Mouse (Mus musculus): ENCODE results near the gene Mllt3. TPM values are rescaled to one million over a fixed set of nuclear protein-coding genes. Genes with fewer than 3 reads are reported as not detected.
A peak's percentile ranks its signal among the peaks of the same experiment; 100 is the strongest.
"Not testable (repeated sequence)": the region's sequence is repeated elsewhere in the genome, so short reads cannot be mapped to it uniquely, and the experiment has no call there.

Gene Mllt3
- polyA plus RNA-seq, 1 experiment from 2014 or later: 104 TPM

- H3K9me3 ChIP-seq (ENCODE audit: control insufficient read depth, low read length): no peaks in the 10 kb centered on the region
- DNase-seq: no peak
- no peak overlapping the region for H3K9ac ChIP-seq (replicated peaks; ENCODE audit: low read length)
- no peak overlapping the region for H3K4me2 ChIP-seq (ENCODE audit: low read length)
- H3K36me3 ChIP-seq (ENCODE audit: control insufficient read depth, insufficient read depth, low read length): no peaks in the 10 kb centered on the region
- no peak overlapping the region for H3K4me3 ChIP-seq (replicated peaks; ENCODE audit: low read depth, low read length)
- H3K27ac ChIP-seq (replicated peaks; ENCODE audit: low read depth, low read length): no peak overlapping the region
- H3K27me3 ChIP-seq (ENCODE audit: control insufficient read depth, insufficient read depth, low read length): no peaks in the 10 kb centered on the region
- peaks cover 2% of the 10 kb centered on the region; the same call in 1 of the 2 replicates for H3K4me1 ChIP-seq (ENCODE audit: control insufficient read depth, insufficient read depth, low read length)
- WGBS: 93% methylated on average over 7 of the region's 7 CpGs
- ATAC-seq (ENCODE audit: low FRiP score, low TSS enrichment): no peak
Observed at GRCm38 (mm10) chr4:87965836-87966235, 67.3 kb downstream of the Mllt3 start.

GRCm38 (mm10) chr4:87964890-87965289, 68.3 kb downstream of the Mllt3 start:
- H3K36me3 ChIP-seq (ENCODE audit: control insufficient read depth, insufficient read depth, low read length); DNase-seq; H3K9ac ChIP-seq (replicated peaks; ENCODE audit: low read length); H3K27me3 ChIP-seq (ENCODE audit: control insufficient read depth, insufficient read depth, low read length); ATAC-seq (ENCODE audit: low FRiP score, low TSS enrichment); H3K9me3 ChIP-seq (ENCODE audit: control insufficient read depth, low read length); H3K4me3 ChIP-seq (replicated peaks; ENCODE audit: low read depth, low read length); H3K27ac ChIP-seq (replicated peaks; ENCODE audit: low read depth, low read length); H3K4me1 ChIP-seq (ENCODE audit: control insufficient read depth, insufficient read depth, low read length); H3K4me2 ChIP-seq (ENCODE audit: low read length): not testable (repeated sequence)
- WGBS: 92% methylated on average over 1 of the region's 2 CpGs

DNA sequence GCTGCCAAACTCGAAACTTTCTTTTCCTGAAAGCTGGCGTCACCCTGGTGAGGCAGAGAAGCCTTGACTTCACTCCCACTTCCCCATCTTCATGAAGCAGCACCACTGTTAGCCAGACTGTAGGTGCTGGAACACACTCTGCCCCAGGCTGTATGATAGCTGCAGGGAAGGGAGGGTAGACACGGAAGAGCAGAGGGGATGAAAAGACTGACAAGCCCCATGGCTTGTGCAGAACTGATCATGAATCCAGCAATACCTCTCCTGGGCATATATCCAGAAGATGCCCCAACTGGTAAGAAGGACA, 69.4 kb downstream of the Mllt3 start:
- Histone ChIP-seq H3K9ac (replicated peaks; ENCODE audit: low read length) (no peak overlapping the region), H3K4me1 (ENCODE audit: control insufficient read depth, insufficient read depth, low read length) (peaks cover 4% of the 10 kb centered on the region; the same call in 1 of the 2 replicates), H3K4me3 (replicated peaks; ENCODE audit: low read depth, low read length) (no peak overlapping the region), H3K27me3 (ENCODE audit: control insufficient read depth, insufficient read depth, low read length) (no peaks in the 10 kb centered on the region), H3K4me2 (ENCODE audit: low read length) (no peak overlapping the region), H3K36me3 (ENCODE audit: control insufficient read depth, insufficient read depth, low read length) (no peaks in the 10 kb centered on the region), H3K9me3 (ENCODE audit: control insufficient read depth, low read length) (no peaks in the 10 kb centered on the region), H3K27ac (replicated peaks; ENCODE audit: low read depth, low read length) (no peak overlapping the region)
- WGBS: 91% methylated on average over 3 of the region's 3 CpGs
- ATAC-seq (ENCODE audit: low FRiP score, low TSS enrichment) (no peak), DNase-seq (no peak)

GRCm38 (mm10) chr4:87963055-87963772, 70.0 kb downstream of the Mllt3 start:
- whole genome bisulfite sequencing: 86% methylated on average over 13 of the region's 13 CpGs

GRCm38 (mm10) chr4:87961872-87962271, 71.3 kb downstream of the Mllt3 start:
- Histone ChIP-seq H3K4me2 (ENCODE audit: low read length) (no peak overlapping the region), H3K4me3 (replicated peaks; ENCODE audit: low read depth, low read length) (no peak overlapping the region), H3K9me3 (ENCODE audit: control insufficient read depth, low read length) (no peaks in the 10 kb centered on the region), H3K27ac (replicated peaks; ENCODE audit: low read depth, low read length) (no peak overlapping the region), H3K36me3 (ENCODE audit: control insufficient read depth, insufficient read depth, low read length) (no peaks in the 10 kb centered on the region), H3K27me3 (ENCODE audit: control insufficient read depth, insufficient read depth, low read length) (no peaks in the 10 kb centered on the region), H3K4me1 (ENCODE audit: control insufficient read depth, insufficient read depth, low read length) (peaks cover 7% of the 10 kb centered on the region; the same call in 1 of the 2 replicates), H3K9ac (replicated peaks; ENCODE audit: low read length) (no peak overlapping the region)
- DNase-seq (no peak), ATAC-seq (ENCODE audit: low FRiP score, low TSS enrichment) (no peak)
- WGBS: 52% methylated on average over 6 of the region's 6 CpGs

More at GRCm38 (mm10) chr4:87963055-87963772, 70.0 kb downstream of the Mllt3 start:
- no peak overlapping the region for H3K27ac ChIP-seq (replicated peaks; ENCODE audit: low read depth, low read length)
- peaks cover 4% of the 10 kb centered on the region; the same call in 1 of the 2 replicates for H3K4me1 ChIP-seq (ENCODE audit: control insufficient read depth, insufficient read depth, low read length)
- no peak overlapping the region for H3K4me3 ChIP-seq (replicated peaks; ENCODE audit: low read depth, low read length)
- no peak for DNase-seq
- no peak overlapping the region for H3K9ac ChIP-seq (replicated peaks; ENCODE audit: low read length)
- H3K36me3 ChIP-seq (ENCODE audit: control insufficient read depth, insufficient read depth, low read length): no peaks in the 10 kb centered on the region
- no peak for ATAC-seq (ENCODE audit: low FRiP score, low TSS enrichment)
- H3K9me3 ChIP-seq (ENCODE audit: control insufficient read depth, low read length): no peaks in the 10 kb centered on the region
- H3K4me2 ChIP-seq (ENCODE audit: low read length): no peak overlapping the region
- no peaks in the 10 kb centered on the region for H3K27me3 ChIP-seq (ENCODE audit: control insufficient read depth, insufficient read depth, low read length)

- Histone ChIP-seq H3K4me1 (ENCODE audit: control insufficient read depth, insufficient read depth, low read length) (peaks cover 7% of the 10 kb centered on the region; the same call in 1 of the 2 replicates), H3K27me3 (ENCODE audit: control insufficient read depth, insufficient read depth, low read length) (no peaks in the 10 kb centered on the region), H3K36me3 (ENCODE audit: control insufficient read depth, insufficient read depth, low read length) (no peaks in the 10 kb centered on the region), H3K27ac (replicated peaks; ENCODE audit: low read depth, low read length) (no peak overlapping the region), H3K9ac (replicated peaks; ENCODE audit: low read length) (no peak overlapping the region), H3K4me3 (replicated peaks; ENCODE audit: low read depth, low read length) (no peak overlapping the region), H3K4me2 (ENCODE audit: low read length) (no peak overlapping the region), H3K9me3 (ENCODE audit: control insufficient read depth, low read length) (no peaks in the 10 kb centered on the region)
- ATAC-seq (ENCODE audit: low FRiP score, low TSS enrichment) (no peak), DNase-seq (no peak)
- WGBS: 83% methylated on average over 3 of the region's 3 CpGs
Observed at GRCm38 (mm10) chr4:87957852-87958251, 75.3 kb downstream of the Mllt3 start.

- Histone ChIP-seq H3K4me1 (ENCODE audit: control insufficient read depth, insufficient read depth, low read length) (peaks cover 7% of the 10 kb centered on the region; the same call in 1 of the 2 replicates), H3K36me3 (ENCODE audit: control insufficient read depth, insufficient read depth, low read length) (no peaks in the 10 kb centered on the region), H3K27ac (replicated peaks; ENCODE audit: low read depth, low read length) (no peak overlapping the region), H3K9me3 (ENCODE audit: control insufficient read depth, low read length) (no peaks in the 10 kb centered on the region), H3K4me3 (replicated peaks; ENCODE audit: low read depth, low read length) (no peak overlapping the region), H3K9ac (replicated peaks; ENCODE audit: low read length) (no peak overlapping the region), H3K27me3 (ENCODE audit: control insufficient read depth, insufficient read depth, low read length) (no peaks in the 10 kb centered on the region), H3K4me2 (ENCODE audit: low read length) (no peak overlapping the region)
- ATAC-seq (ENCODE audit: low FRiP score, low TSS enrichment) (no peak), DNase-seq (no peak)
- 93% methylated on average over 3 of the region's 3 CpGs for WGBS
Observed at GRCm38 (mm10) chr4:87957198-87957597, 76.0 kb downstream of the Mllt3 start.

GRCm38 (mm10) chr4:87955132-87955531, 78.0 kb downstream of the Mllt3 start:
- H3K4me3 ChIP-seq (replicated peaks; ENCODE audit: low read depth, low read length): no peak overlapping the region

DNA sequence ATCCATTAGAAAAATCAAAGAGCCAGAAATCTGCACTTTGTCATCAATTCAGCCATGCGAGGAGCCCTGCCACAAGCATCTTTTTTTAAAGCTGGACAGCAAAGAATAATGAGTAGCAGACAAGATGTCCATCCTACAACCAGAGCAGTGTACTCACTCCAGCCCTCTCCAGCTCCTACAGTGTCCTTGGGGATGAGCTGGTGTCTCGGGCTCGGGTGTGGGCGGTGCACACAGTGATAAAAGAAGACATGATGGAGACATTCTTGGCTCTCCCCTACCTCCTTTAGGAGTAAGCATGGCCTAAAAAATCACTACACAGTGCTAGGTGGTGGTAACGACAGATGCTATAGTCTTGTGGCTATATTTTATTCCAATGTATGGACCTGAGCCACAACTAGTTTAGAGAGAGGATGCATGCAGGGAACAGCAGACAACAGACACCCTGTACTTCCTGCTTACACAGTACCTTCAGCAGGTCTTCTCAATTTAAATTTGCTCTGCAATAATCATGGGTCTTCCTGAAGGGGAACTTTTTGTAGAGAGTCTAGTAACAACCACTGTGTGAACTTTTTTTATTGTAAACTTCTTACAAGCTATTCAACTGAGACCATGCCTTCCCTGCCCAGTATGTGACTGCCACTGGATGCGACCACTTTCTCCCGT, 78.6 kb downstream of the Mllt3 start:
- WGBS: 70% methylated on average over 7 of the region's 7 CpGs
- ATAC-seq (ENCODE audit: low FRiP score, low TSS enrichment): no peak

More at GRCm38 (mm10) chr4:87955132-87955531, 78.0 kb downstream of the Mllt3 start:
- Histone ChIP-seq H3K4me1 (ENCODE audit: control insufficient read depth, insufficient read depth, low read length) (peaks cover 3% of the 10 kb centered on the region; the same call in 1 of the 2 replicates), H3K27me3 (ENCODE audit: control insufficient read depth, insufficient read depth, low read length) (no peaks in the 10 kb centered on the region), H3K36me3 (ENCODE audit: control insufficient read depth, insufficient read depth, low read length) (no peaks in the 10 kb centered on the region), H3K4me2 (ENCODE audit: low read length) (no peak overlapping the region), H3K9me3 (ENCODE audit: control insufficient read depth, low read length) (no peaks in the 10 kb centered on the region), H3K27ac (replicated peaks; ENCODE audit: low read depth, low read length) (no peak overlapping the region), H3K9ac (replicated peaks; ENCODE audit: low read length) (no peak overlapping the region)
- DNase-seq (no peak), ATAC-seq (ENCODE audit: low FRiP score, low TSS enrichment) (no peak)
- WGBS: 95% methylated on average over 2 of the region's 2 CpGs

More for the DNA sequence above, 78.6 kb downstream of the Mllt3 start:
- H3K27me3 ChIP-seq (ENCODE audit: control insufficient read depth, insufficient read depth, low read length): no peaks in the 10 kb centered on the region
- H3K36me3 ChIP-seq (ENCODE audit: control insufficient read depth, insufficient read depth, low read length): no peaks in the 10 kb centered on the region
- DNase-seq: no peak
- no peak overlapping the region for H3K9ac ChIP-seq (replicated peaks; ENCODE audit: low read length)
- peaks cover 3% of the 10 kb centered on the region; the same call in 1 of the 2 replicates for H3K4me1 ChIP-seq (ENCODE audit: control insufficient read depth, insufficient read depth, low read length)
- no peak overlapping the region for H3K4me2 ChIP-seq (ENCODE audit: low read length)
- H3K4me3 ChIP-seq (replicated peaks; ENCODE audit: low read depth, low read length): no peak overlapping the region
- H3K9me3 ChIP-seq (ENCODE audit: control insufficient read depth, low read length): no peaks in the 10 kb centered on the region
- 0 out of 2 replicates have a peak overlapping the region, but pooled peaks have one; percentile 9 for H3K27ac ChIP-seq (replicated peaks; ENCODE audit: low read depth, low read length)
